Mouse (Mus musculus): Measurements from ENCODE around the gene Sh3bp5l.

The Sh3bp5l gene

GRCm38 (mm10) chr11:58382471-58382870, 51.9 kb downstream of the Sh3bp5l start:
- DNase-seq: no peak

Data from cerebellum, postnatal 14 days (tissue).